Mouse (Mus musculus) gastrocnemius, adult 2 months (tissue): ENCODE results near the gene Mark2. TPM values are rescaled to one million over a fixed set of nuclear protein-coding genes. Genes with fewer than 3 reads are reported as not detected.
"Not testable (repeated sequence)": the region's sequence is repeated elsewhere in the genome, so short reads cannot be mapped to it uniquely, and the experiment has no call there.

Experiments used
- DNase-seq: peaks from one replicate; pipeline ENCODE4 v3.0.0; 2022
- H3K27ac ChIP-seq: fragments of 200-600 bp; 2 replicates; pipeline ENCODE4 v1.8.1; 2022; ENCODE audit warnings: mild to moderate bottlenecking
- H3K4me3 ChIP-seq: fragments of 200-600 bp; 2 replicates; pipeline ENCODE4 v1.8.1; 2022; ENCODE audit warnings: mild to moderate bottlenecking, moderate library complexity
- CTCF ChIP-seq: fragments of 200-600 bp; IDR thresholded peaks from 2 replicates; pipeline ENCODE4 v1.8.1; 2022; ENCODE audit warnings: antibody characterized with exemption, mild to moderate bottlenecking, moderate library complexity
- intact Hi-C: fragments of 180-260 bp; cut with DNase I; formaldehyde crosslinking; loops from one replicate; pipeline ENCODE4 v1.15.1; 2025
- long read RNA-seq, 2 experiments: library from polyadenylated mRNA; stranded (forward); transcript quantifications; one replicate each; pipeline ENCODE4 v2.0.0; 2021
- total RNA-seq, 2 experiments: library from RNA; stranded (reverse); gene quantifications; 2 replicates each; pipeline ENCODE4 v1.2.3; 2021

Mark2 gene
- total RNA-seq = 10 to 100 TPM; 36.9 to 37.1 TPM
- long read RNA-seq, experiment 1, full-length matches to known transcripts = 31 of 63 reads
- long read RNA-seq, experiment 1, partial matches to known transcripts = 4 of 63 reads
- long read RNA-seq, experiment 1, other reads (novel, unspliced or antisense) = 28 of 63 reads
- long read RNA-seq, experiment 2, full-length matches to known transcripts = 18 of 56 reads
- long read RNA-seq, experiment 2, partial matches to known transcripts = 3 of 56 reads
- long read RNA-seq, experiment 2, other reads (novel, unspliced or antisense) = 35 of 56 reads

GRCm38 (mm10) chr19:7341512-7342397, at the start of gene Mark2:
Mark2 (minus strand) TSS chr19:7341860.
- peak; percentile 99 for DNase-seq
- peak within 1 kb of the TSS; percentile 74 for H3K4me3 ChIP-seq
- intact Hi-C loops = loop anchor here (5.0 kb wide), 2 partner anchors 41 to 76 kb away; partner anchors contain the start of genes 2700081O15Rik and Spindoc
- H3K27ac ChIP-seq = peak within 1 kb of the TSS; percentile 91
- no peak for TF ChIP-seq CTCF

GRCm38 (mm10) chr19:7388488-7388887, 46.8 kb upstream of the Mark2 start:
- Histone ChIP-seq H3K4me3 (no peak overlapping the region), H3K27ac (no peak overlapping the region)
- TF ChIP-seq CTCF = no peak
- no peak for DNase-seq
- intact Hi-C loops = no loop called here

- no peak for DNase-seq
- intact Hi-C loops = no loop called here
Observed at GRCm38 (mm10) chr19:7386042-7386441, 44.4 kb upstream of the Mark2 start.

GRCm38 (mm10) chr19:7382903-7383865, 41.5 kb upstream of the Mark2 start, which contains the start of gene Spindoc:
Spindoc (minus strand) TSS chr19:7382994.
- peak within 1 kb of the TSS; percentile 93 for H3K4me3 ChIP-seq
- H3K27ac ChIP-seq = peak within 1 kb of the TSS; percentile 93
- DNase-seq = peak; percentile 99
- TF ChIP-seq CTCF = no peak
- intact Hi-C loops = loop anchor here (5.0 kb wide), 1 partner anchor 41 kb away; the partner anchor contains the start of gene Mark2

More at GRCm38 (mm10) chr19:7386042-7386441, 44.4 kb upstream of the Mark2 start:
- Histone ChIP-seq H3K27ac (no peak overlapping the region), H3K4me3 (no peak overlapping the region)
- TF ChIP-seq CTCF = no peak

GRCm38 (mm10) chr19:7382248-7382902, 40.7 kb upstream of the Mark2 start:
- DNase-seq = peak; percentile 70
- peak overlapping the region; percentile 93 for H3K27ac ChIP-seq
- intact Hi-C loops = loop anchor here (5.0 kb wide), 1 partner anchor 40 kb away; the partner anchor contains the start of gene Mark2
- H3K4me3 ChIP-seq = peak overlapping the region; percentile 93
- TF ChIP-seq CTCF = no peak

- intact Hi-C loops = loop anchor here (5.0 kb wide), 1 partner anchor 40 kb away; the partner anchor contains the start of gene Mark2
- peak overlapping the region; percentile 93 for H3K4me3 ChIP-seq
- TF ChIP-seq CTCF = no peak
- peak overlapping the region; percentile 93 for H3K27ac ChIP-seq
- DNase-seq = no peak
Observed at GRCm38 (mm10) chr19:7381906-7382247, 40.2 kb upstream of the Mark2 start.

GRCm38 (mm10) chr19:7377639-7378038, 36.0 kb upstream of the Mark2 start:
- no peak for TF ChIP-seq CTCF
- no peak for DNase-seq
- intact Hi-C loops = no loop called here
- Histone ChIP-seq H3K4me3 (no peak overlapping the region), H3K27ac (no peak overlapping the region)

- no peak overlapping the region for H3K27ac ChIP-seq
- intact Hi-C loops = no loop called here
- DNase-seq = no peak
- TF ChIP-seq CTCF = no peak
- H3K4me3 ChIP-seq = no peak overlapping the region
Observed at GRCm38 (mm10) chr19:7374491-7374890, 32.8 kb upstream of the Mark2 start.

GRCm38 (mm10) chr19:7369469-7369868, 27.8 kb upstream of the Mark2 start:
- H3K4me3 ChIP-seq, DNase-seq, intact Hi-C loops, H3K27ac ChIP-seq: not testable (repeated sequence)

GRCm38 (mm10) chr19:7353636-7354035, 12.0 kb upstream of the Mark2 start:
- no peak for DNase-seq
- Histone ChIP-seq H3K27ac (no peak overlapping the region), H3K4me3 (no peak overlapping the region)
- TF ChIP-seq CTCF = no peak
- intact Hi-C loops = no loop called here

GRCm38 (mm10) chr19:7352809-7353495, 11.3 kb upstream of the Mark2 start:
- no peak for DNase-seq
- intact Hi-C loops = no loop called here
- TF ChIP-seq CTCF = no peak
- no peak overlapping the region for H3K27ac ChIP-seq
- no peak overlapping the region for H3K4me3 ChIP-seq
